In the genomic region with DNA sequence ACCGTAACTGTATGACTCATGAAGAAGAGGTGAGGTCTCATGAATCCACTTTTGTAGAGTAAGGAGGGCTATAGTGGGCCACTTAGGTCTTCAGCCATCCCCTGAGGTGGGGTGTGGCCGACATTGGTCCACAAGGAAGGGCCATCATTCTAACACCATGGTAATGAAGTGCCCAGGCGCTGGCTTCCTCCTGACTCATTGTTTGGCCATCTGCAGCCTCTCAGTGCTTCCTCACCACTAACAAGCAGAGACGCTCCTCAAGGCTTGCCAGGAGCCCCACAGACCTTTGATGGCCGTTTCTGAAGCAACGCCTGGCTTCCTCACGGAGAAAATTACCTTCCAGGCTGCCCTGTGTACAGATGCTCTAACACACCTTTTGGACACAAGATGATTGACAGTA, we compare ENCODE assay signal across 16 mouse cellular contexts.
"Had no signal": no experiment of that assay in that cellular context is flagged by ENCODE, and none has a peak within 500 bp of the region (broad histone marks: within the 10 kb centered on the region; RNA-seq: fewer than 3 reads in every experiment).

No protein-coding gene starts in this region.

- DNase-seq: kidney, adult 18-20 months; kidney, adult 9 months; kidney, postnatal 14 days; kidney, postnatal 4 days; left cerebral cortex, postnatal 4 days; liver, embryonic 13.5 days; lung, adult 2 months; lung, postnatal 14 days; midbrain, embryonic 14.5 days; thymus, adult 2 months; thymus, postnatal 14 days; thymus, postnatal 4 days had no signal

- H3K36me3 ChIP-seq: liver, embryonic 13.5 days; neural tube, embryonic 12.5 days had no signal

- H3K9ac ChIP-seq: liver, embryonic 13.5 days; neural tube, embryonic 12.5 days had no signal

- H3K4me1 ChIP-seq: neural tube, embryonic 12.5 days had no signal

- ATAC-seq: intestine, embryonic 16.5 days had no signal

- H3K9me3 ChIP-seq: liver, embryonic 13.5 days; neural tube, embryonic 12.5 days had no signal

- H3K4me3 ChIP-seq: liver, embryonic 13.5 days; neural tube, embryonic 12.5 days had no signal

- H3K4me2 ChIP-seq: liver, embryonic 13.5 days; midbrain, embryonic 11.5 days; neural tube, embryonic 12.5 days had no signal

- H3K27ac ChIP-seq: liver, embryonic 13.5 days; macrophage; neural tube, embryonic 12.5 days had no signal

- H3K27me3 ChIP-seq: neural tube, embryonic 12.5 days had no signal
